Mouse (Mus musculus) forebrain, embryonic 10.5 days (tissue): Measurements from ENCODE around the gene Ankrd54. TPM values are rescaled to one million over a fixed set of nuclear protein-coding genes. Genes with fewer than 3 reads are reported as not detected.

Experiments
- DNase-seq: peaks from one replicate; pipeline ENCODE4 v3.0.0-alpha.2; 2017; ENCODE audit warnings: low spot score; ENCODE audit errors: extremely low spot score
- H3K27ac ChIP-seq: fragments of 300-500 bp; sonication (generic); 2 replicates; pipeline ENCODE4 v1.5.1; 2016; ENCODE audit warnings: mild to moderate bottlenecking
- H3K27me3 ChIP-seq: fragments of 300-500 bp; sonication (generic); 2 replicates; pipeline ENCODE4 v1.6.1; 2016; ENCODE audit warnings: mild to moderate bottlenecking; ENCODE audit not compliant: poor library complexity, severe bottlenecking
- H3K36me3 ChIP-seq: fragments of 300-500 bp; sonication (generic); replicated peaks from 2 replicates; pipeline ENCODE4 v1.6.1; 2016; ENCODE audit warnings: mild to moderate bottlenecking, moderate library complexity
- H3K4me1 ChIP-seq: fragments of 300-500 bp; sonication (generic); 2 replicates; pipeline ENCODE4 v1.6.1; 2016
- H3K4me3 ChIP-seq: fragments of 300-500 bp; sonication (generic); 2 replicates; pipeline ENCODE4 v1.5.1; 2016; ENCODE audit warnings: mild to moderate bottlenecking, moderate library complexity
- H3K9me3 ChIP-seq: fragments of 300-500 bp; sonication (generic); 2 replicates; pipeline ENCODE4 v1.6.1; 2016; ENCODE audit warnings: mild to moderate bottlenecking, moderate library complexity
- WGBS: fragments of 180-500 bp; shearing (Covaris S2); methylation state at CpG from one replicate; pipeline ENCODE4 v1.1.7; 2016; 5-methylcytosine and 5-hydroxymethylcytosine counted together
- polyA plus RNA-seq: library from polyadenylated mRNA; unstranded; fragments of >200 nt; fragmentation: Nextera tagmentation; extraction: Ambion mirVana; gene quantifications from 2 replicates; pipeline ENCODE4 v1.2.1, GENCODE M21; 2016

The Ankrd54 gene
- polyA plus RNA-seq, 1 experiment from 2014 or later: 56.0 TPM

- DNase-seq: peak; percentile 35
- H3K27me3 ChIP-seq: no peaks in the 10 kb centered on the region; the same call in 1 of the 2 replicates
- WGBS: 74% methylated on average over 5 of the region's 5 CpGs
- H3K9me3 ChIP-seq: no peaks in the 10 kb centered on the region
- H3K36me3 ChIP-seq: peaks cover 2% of the 10 kb centered on the region
- H3K4me1 ChIP-seq: peaks cover 34% of the 10 kb centered on the region
- H3K27ac ChIP-seq: no peak overlapping the region
- H3K4me3 ChIP-seq: no peak overlapping the region
Measured at GRCm38 (mm10) chr15:79071117-79072039, 8.7 kb upstream of the Ankrd54 start.

GRCm38 (mm10) chr15:79068416-79068815 is 5.7 kb upstream of the Ankrd54 start:
- no peak for DNase-seq
- WGBS: 86% methylated on average over 3 of the region's 3 CpGs
- Histone ChIP-seq H3K27ac (no peak overlapping the region), H3K9me3 (no peaks in the 10 kb centered on the region), H3K36me3 (no peaks in the 10 kb centered on the region), H3K4me1 (peaks cover 27% of the 10 kb centered on the region), H3K4me3 (no peak overlapping the region), H3K27me3 (no peaks in the 10 kb centered on the region; the same call in 1 of the 2 replicates)

- WGBS: 85% methylated on average over 3 of the region's 3 CpGs
- H3K36me3 ChIP-seq: no peaks in the 10 kb centered on the region
Measured at GRCm38 (mm10) chr15:79067631-79068030, 4.9 kb upstream of the Ankrd54 start.

GRCm38 (mm10) chr15:79066276-79066675 is 3.6 kb upstream of the Ankrd54 start:
- Histone ChIP-seq H3K27me3 (no peaks in the 10 kb centered on the region; the same call in 1 of the 2 replicates), H3K4me1 (peaks cover 40% of the 10 kb centered on the region), H3K27ac (peak overlapping the region; percentile 25; the same call in 1 of the 2 replicates), H3K9me3 (no peaks in the 10 kb centered on the region), H3K4me3 (no peak overlapping the region), H3K36me3 (no peaks in the 10 kb centered on the region)
- WGBS: 58% methylated on average over 2 of the region's 2 CpGs
- no peak for DNase-seq

More at GRCm38 (mm10) chr15:79067631-79068030, 4.9 kb upstream of the Ankrd54 start:
- H3K27ac ChIP-seq: 0 out of 2 replicates have a peak overlapping the region, but pooled peaks have one; percentile 25
- no peaks in the 10 kb centered on the region; the same call in 1 of the 2 replicates for H3K27me3 ChIP-seq
- no peak for DNase-seq
- no peak overlapping the region for H3K4me3 ChIP-seq
- H3K9me3 ChIP-seq: no peaks in the 10 kb centered on the region
- peaks cover 29% of the 10 kb centered on the region for H3K4me1 ChIP-seq

GRCm38 (mm10) chr15:79065086-79065770 is 2.5 kb upstream of the Ankrd54 start:
- no peak for DNase-seq
- Histone ChIP-seq H3K36me3 (peaks cover 10% of the 10 kb centered on the region), H3K4me1 (peaks cover 44% of the 10 kb centered on the region), H3K27ac (no peak overlapping the region), H3K9me3 (no peaks in the 10 kb centered on the region), H3K27me3 (no peaks in the 10 kb centered on the region; the same call in 1 of the 2 replicates), H3K4me3 (no peak overlapping the region)
- WGBS: 72% methylated on average over 8 of the region's 8 CpGs

GRCm38 (mm10) chr15:79063160-79063740 is 557 bp upstream of the Ankrd54 start:
- Histone ChIP-seq H3K9me3 (no peaks in the 10 kb centered on the region), H3K4me3 (peak overlapping the region; percentile 82), H3K27me3 (no peaks in the 10 kb centered on the region), H3K4me1 (peaks cover 44% of the 10 kb centered on the region), H3K27ac (peak overlapping the region; percentile 56), H3K36me3 (peaks cover 30% of the 10 kb centered on the region)
- DNase-seq: no peak
- 9% methylated on average over 14 of the region's 14 CpGs for WGBS

GRCm38 (mm10) chr15:79060887-79061565 is 1.7 kb downstream of the Ankrd54 start:
- H3K27ac ChIP-seq: no peak overlapping the region
- H3K4me1 ChIP-seq: peaks cover 29% of the 10 kb centered on the region
- no peak for DNase-seq
- peak overlapping the region; percentile 82 for H3K4me3 ChIP-seq
- no peaks in the 10 kb centered on the region for H3K9me3 ChIP-seq
- H3K27me3 ChIP-seq: no peaks in the 10 kb centered on the region
- WGBS: 87% methylated on average over 14 of the region's 14 CpGs
- H3K36me3 ChIP-seq: peaks cover 52% of the 10 kb centered on the region

- 90% methylated on average over 6 of the region's 6 CpGs for WGBS
- Histone ChIP-seq H3K36me3 (peaks cover 84% of the 10 kb centered on the region), H3K27me3 (no peaks in the 10 kb centered on the region)
Measured at GRCm38 (mm10) chr15:79057850-79058249, 4.8 kb downstream of the Ankrd54 start.

GRCm38 (mm10) chr15:79056601-79057000 is 6.1 kb downstream of the Ankrd54 start:
- no peaks in the 10 kb centered on the region for H3K9me3 ChIP-seq
- no peak for DNase-seq
- H3K27me3 ChIP-seq: no peaks in the 10 kb centered on the region
- peaks cover 91% of the 10 kb centered on the region for H3K36me3 ChIP-seq
- WGBS: 89% methylated on average over 7 of the region's 7 CpGs
- H3K27ac ChIP-seq: no peak overlapping the region
- peaks cover 8% of the 10 kb centered on the region for H3K4me1 ChIP-seq
- no peak overlapping the region for H3K4me3 ChIP-seq

More at GRCm38 (mm10) chr15:79057850-79058249, 4.8 kb downstream of the Ankrd54 start:
- Histone ChIP-seq H3K4me1 (peaks cover 15% of the 10 kb centered on the region), H3K4me3 (no peak overlapping the region), H3K27ac (no peak overlapping the region), H3K9me3 (no peaks in the 10 kb centered on the region)
- DNase-seq: no peak

- peaks cover 53% of the 10 kb centered on the region for H3K36me3 ChIP-seq
- peaks cover 11% of the 10 kb centered on the region for H3K4me1 ChIP-seq
- H3K27me3 ChIP-seq: peaks cover 6% of the 10 kb centered on the region
- no peak overlapping the region for H3K27ac ChIP-seq
- H3K9me3 ChIP-seq: no peaks in the 10 kb centered on the region
- no peak overlapping the region for H3K4me3 ChIP-seq
- DNase-seq: no peak
- 81% methylated on average over 2 of the region's 2 CpGs for WGBS
Measured at GRCm38 (mm10) chr15:79052366-79052765, 10.3 kb downstream of the Ankrd54 start.

- 81% methylated on average over 13 of the region's 13 CpGs for WGBS
- H3K36me3 ChIP-seq: peaks cover 46% of the 10 kb centered on the region
Measured at GRCm38 (mm10) chr15:79051461-79052360, 11.0 kb downstream of the Ankrd54 start.

More at GRCm38 (mm10) chr15:79051461-79052360, 11.0 kb downstream of the Ankrd54 start:
- Histone ChIP-seq H3K4me1 (peaks cover 11% of the 10 kb centered on the region), H3K27me3 (peaks cover 12% of the 10 kb centered on the region), H3K9me3 (no peaks in the 10 kb centered on the region), H3K4me3 (no peak overlapping the region), H3K27ac (0 out of 2 replicates have a peak overlapping the region, but pooled peaks have one; percentile 27)
- DNase-seq: no peak
